Mouse (Mus musculus) thymus, postnatal 25 days (tissue): ENCODE measurements around the gene Cbr4.

Source experiments
- DNase-seq: peaks from one replicate; pipeline ENCODE4 v3.0.0; 2022

Cbr4 gene

GRCm38 (mm10) chr8:61552221-61552620 is 64.7 kb downstream of the Cbr4 start:
- DNase-seq, result no peak

- no peak for DNase-seq
Measured at GRCm38 (mm10) chr8:61552755-61553402, 65.3 kb downstream of the Cbr4 start.

- DNase-seq, result no peak
Measured at GRCm38 (mm10) chr8:61555343-61555742, 67.8 kb downstream of the Cbr4 start.

GRCm38 (mm10) chr8:61556219-61556618 is 68.7 kb downstream of the Cbr4 start:
- DNase-seq, result no peak
